Mouse (Mus musculus) sigmoid colon, adult 10 weeks (tissue): Measurements from ENCODE around the gene Gm20837. TPM values are rescaled to one million over a fixed set of nuclear protein-coding genes. Genes with fewer than 3 reads are reported as not detected.

Source experiments
- polyA plus RNA-seq: library from polyadenylated mRNA; stranded (reverse); fragments of 350-450 nt; fragmentation: Illumina TruSeq; extraction: RNeasy Lipid Tissue Mini Kit (QIAGEN cat#74804); gene quantifications from one replicate; pipeline ENCODE4 v1.2.3, GENCODE M21; 2014; ENCODE audit warnings: low read depth, low replicate concordance

Gene Gm20837
- polyA plus RNA-seq, result not detected

GRCm38 (mm10) chrY:90400948-90401347, at the start of gene Gm20837:
Gene Gm20837 (plus strand): TSS chrY:90401248.

